Mouse (Mus musculus) olfactory bulb, adult 2 months (tissue): ENCODE measurements around the gene Unk. TPM values are rescaled to one million over a fixed set of nuclear protein-coding genes. Genes with fewer than 3 reads are reported as not detected.

Experiments
- H3K27ac ChIP-seq: fragments of 200-500 bp; 2 replicates; pipeline ENCODE4 v1.5.1; 2012; ENCODE audit warnings: low read depth, low read length; ENCODE audit not compliant: insufficient read depth
- H3K4me1 ChIP-seq: fragments of 200-500 bp; 2 replicates; pipeline ENCODE4 v1.6.1; 2012; ENCODE audit warnings: low read length; ENCODE audit not compliant: control insufficient read depth, insufficient read depth
- H3K4me3 ChIP-seq: fragments of 200-500 bp; 2 replicates; pipeline ENCODE4 v1.5.1; 2012; ENCODE audit warnings: mild to moderate bottlenecking, low read depth, low read length, moderate library complexity; ENCODE audit not compliant: insufficient read depth
- CTCF ChIP-seq: fragments of 200-500 bp; IDR thresholded peaks from 2 replicates; pipeline ENCODE4 v1.5.1; 2012; ENCODE audit warnings: low read depth, mild to moderate bottlenecking, low read length, moderate library complexity; ENCODE audit not compliant: insufficient read depth
- POLR2A ChIP-seq: fragments of 200-500 bp; IDR thresholded peaks from 2 replicates; pipeline ENCODE4 v1.6.1; 2012; ENCODE audit warnings: mild to moderate bottlenecking, low read depth, low read length, moderate library complexity; ENCODE audit not compliant: insufficient read depth
- WGBS: fragments of 180-500 bp; shearing (Covaris S2); methylation state at CpG from one replicate; pipeline ENCODE4 v1.1.7; 2018; 5-methylcytosine and 5-hydroxymethylcytosine counted together
- polyA plus RNA-seq: library from polyadenylated mRNA; stranded (reverse); fragments of >200 nt; gene quantifications from 2 replicates; pipeline ENCODE4 v1.2.4, GENCODE M21; 2012; ENCODE audit warnings: low replicate concordance; ENCODE audit not compliant: missing spikeins, insufficient read depth, insufficient read length

The Unk gene
- polyA plus RNA-seq, 1 experiment: not detected

- 85% methylated on average over 6 of the region's 6 CpGs for WGBS
- Histone ChIP-seq H3K4me3 (no peak overlapping the region), H3K4me1 (no peaks in the 10 kb centered on the region), H3K27ac (no peak overlapping the region)
- TF ChIP-seq CTCF (no peak), POLR2A (no peak)
Measured at GRCm38 (mm10) chr11:116040593-116040992, 10.5 kb downstream of the Unk start.

GRCm38 (mm10) chr11:116041833-116042232 lies 11.7 kb downstream of the Unk start:
- Histone ChIP-seq H3K27ac (no peak overlapping the region), H3K4me1 (no peaks in the 10 kb centered on the region), H3K4me3 (no peak overlapping the region)
- TF ChIP-seq POLR2A (no peak), CTCF (no peak)
- WGBS: 100% methylated on average over 2 of the region's 2 CpGs

- 63% methylated on average over 5 of the region's 5 CpGs for WGBS
- Histone ChIP-seq H3K4me1 (no peaks in the 10 kb centered on the region), H3K27ac (no peak overlapping the region), H3K4me3 (no peak overlapping the region)
- TF ChIP-seq CTCF (no peak), POLR2A (no peak)
Measured at GRCm38 (mm10) chr11:116042372-116043138, 12.4 kb downstream of the Unk start.

GRCm38 (mm10) chr11:116043286-116043685 lies 13.2 kb downstream of the Unk start:
- TF ChIP-seq CTCF (no peak), POLR2A (no peak)
- 95% methylated on average over 1 of the region's 1 CpGs for WGBS
- Histone ChIP-seq H3K27ac (no peak overlapping the region), H3K4me3 (no peak overlapping the region), H3K4me1 (no peaks in the 10 kb centered on the region)

- Histone ChIP-seq H3K4me1 (no peaks in the 10 kb centered on the region), H3K27ac (no peak overlapping the region), H3K4me3 (no peak overlapping the region)
- TF ChIP-seq POLR2A (no peak), CTCF (no peak)
- 97% methylated on average over 6 of the region's 6 CpGs for WGBS
Measured at GRCm38 (mm10) chr11:116045173-116045572, 15.1 kb downstream of the Unk start.

GRCm38 (mm10) chr11:116049610-116050009 lies 19.5 kb downstream of the Unk start:
- Histone ChIP-seq H3K4me3 (no peak overlapping the region), H3K27ac (no peak overlapping the region), H3K4me1 (no peaks in the 10 kb centered on the region)
- TF ChIP-seq POLR2A (no peak), CTCF (no peak)
- WGBS: 85% methylated on average over 2 of the region's 2 CpGs

- Histone ChIP-seq H3K4me1 (no peaks in the 10 kb centered on the region), H3K27ac (no peak overlapping the region), H3K4me3 (no peak overlapping the region)
- whole genome bisulfite sequencing: 84% methylated on average over 4 of the region's 4 CpGs
- TF ChIP-seq CTCF: no peak
- no peak for TF ChIP-seq POLR2A
Measured at GRCm38 (mm10) chr11:116050196-116050595, 20.1 kb downstream of the Unk start.

- Histone ChIP-seq H3K27ac (no peak overlapping the region), H3K4me1 (no peaks in the 10 kb centered on the region), H3K4me3 (no peak overlapping the region)
- TF ChIP-seq CTCF: no peak
- no peak for TF ChIP-seq POLR2A
- 96% methylated on average over 9 of the region's 9 CpGs for WGBS
Measured at GRCm38 (mm10) chr11:116053510-116054229, 23.5 kb downstream of the Unk start.

- 88% methylated on average over 11 of the region's 11 CpGs for WGBS
Measured at GRCm38 (mm10) chr11:116055873-116056272, 25.8 kb downstream of the Unk start.

More at GRCm38 (mm10) chr11:116055873-116056272, 25.8 kb downstream of the Unk start:
- Histone ChIP-seq H3K4me3 (no peak overlapping the region), H3K27ac (no peak overlapping the region), H3K4me1 (0 out of 2 replicates have a peak, but pooled peaks cover 4% of the 10 kb centered on the region)
- TF ChIP-seq POLR2A (no peak), CTCF (no peak)
